In genomic region chr2:154916547-154916946, GRCm38 (mm10) we compare ENCODE assay signal across 9 mouse cellular contexts. TPM values are rescaled to one million over a fixed set of nuclear protein-coding genes. Genes with fewer than 3 reads are reported as not detected.
DNase-seq lines count a peak whose midpoint lies in the region; ATAC-seq lines count a peak whose summit lies in the region.
"Had no signal": no experiment of that assay in that cellular context is flagged by ENCODE, and none has a peak within 500 bp of the region (broad histone marks: within the 10 kb centered on the region; RNA-seq: fewer than 3 reads in every experiment).

No protein-coding gene starts in this region.

- H3K9me3 ChIP-seq in heart, embryonic 11.5 days (replicated peaks; ENCODE audit: control insufficient read depth, low read length), result no peaks in the 10 kb centered on the region
- H3K9me3 ChIP-seq: liver, embryonic 15.5 days had no signal

- 11% methylated on average over 2 of the region's 2 CpGs for WGBS in heart, embryonic 11.5 days (ENCODE audit: insufficient replicate concordance)

- no peak overlapping the region for H3K4me2 ChIP-seq in heart, embryonic 11.5 days
- H3K4me2 ChIP-seq: liver, embryonic 15.5 days had no signal

- peak; percentile 74 for DNase-seq in heart, adult 11 months
- DNase-seq in urinary bladder, postnatal 14 days (ENCODE audit: low spot score), result peak; percentile 15
- no peak for DNase-seq in urinary bladder, postnatal 10 days (ENCODE audit: low spot score)
- DNase-seq in mesoderm, embryonic 11.5 days (ENCODE audit: low read depth, low spot score), result peak; percentile 37
- no peak for DNase-seq in layer of hippocampus, postnatal 25 days (ENCODE audit: extremely low spot score in 1 of 2, low spot score in 1 of 2)

- H3K36me3 ChIP-seq in heart, embryonic 11.5 days (ENCODE audit: control insufficient read depth, insufficient read depth, low read length), result no peaks in the 10 kb centered on the region
- H3K36me3 ChIP-seq: liver, embryonic 15.5 days had no signal

- H3K9ac ChIP-seq in heart, embryonic 11.5 days (ENCODE audit: low read depth, low read length), result no peak overlapping the region
- H3K9ac ChIP-seq: liver, embryonic 15.5 days had no signal

- no peak overlapping the region for H3K27ac ChIP-seq in heart, embryonic 11.5 days (ENCODE audit: low read depth, low read length)
- H3K27ac ChIP-seq: liver, embryonic 15.5 days had no signal

- peaks cover 2% of the 10 kb centered on the region; the same call in 1 of the 2 replicates for H3K27me3 ChIP-seq in heart, embryonic 11.5 days (ENCODE audit: control insufficient read depth, insufficient read depth, low read length)

- no peak overlapping the region for H3K4me3 ChIP-seq in heart, embryonic 11.5 days (ENCODE audit: low read depth, low read length)
- H3K4me3 ChIP-seq: liver, embryonic 15.5 days had no signal

- no peak for ATAC-seq in heart, embryonic 11.5 days (replicated peaks; ENCODE audit: insufficient number of reproducible peaks, low FRiP score, low TSS enrichment)
- ATAC-seq in granulocyte monocyte progenitor cell, adult 5-6 weeks (replicated peaks; ENCODE audit: poor library complexity, severe bottlenecking), result peak; percentile 76
- no peak; the same call in 1 of the 2 replicates for ATAC-seq in frontal cortex, adult (ENCODE audit: low TSS enrichment)

- H3K4me1 ChIP-seq in heart, embryonic 11.5 days (ENCODE audit: control insufficient read depth, insufficient read depth, low read length), result no peaks in the 10 kb centered on the region
- H3K4me1 ChIP-seq: liver, embryonic 15.5 days had no signal

RNA-seq across cellular contexts. Expression of gene Eif2s2, which starts 23.8 kb away (rescaled TPM):
- polyA plus RNA-seq in heart, embryonic 11.5 days (2014; fragmentation: Nextera tagmentation; extraction: Ambion mirVana), result 103 and 109 TPM in 2 replicates
- total RNA-seq in granulocyte monocyte progenitor cell, adult 5-6 weeks (2014; fragmentation: Nextera tagmentation), result 145 and 157 TPM in 2 replicates
- 212 and 223 TPM in 2 replicates for total RNA-seq in granulocyte monocyte progenitor cell, adult 5-6 weeks (2017)
- 10 to 100 TPM; 54.2 to 55.6 TPM for total RNA-seq in layer of hippocampus, postnatal 25 days (2021)

Comparison
In these comparisons a context has a peak if more than half of its experiments do, and no peak if none do; other contexts are left out.
1. DNase-seq: peak in heart, adult 11 months (single experiment), urinary bladder, postnatal 14 days (single experiment) and mesoderm, embryonic 11.5 days (single experiment); none in urinary bladder, postnatal 10 days (single experiment) and layer of hippocampus, postnatal 25 days (0 of 2).